Comparison of ENCODE assay signal across 11 mouse cellular contexts in genomic region chr12:4588603-4589002, GRCm38 (mm10). TPM values are rescaled to one million over a fixed set of nuclear protein-coding genes. Genes with fewer than 3 reads are reported as not detected.
A peak's percentile ranks its signal among the peaks of the same experiment; 100 is the strongest.
DNase-seq lines count a peak whose midpoint lies in the region; ATAC-seq lines count a peak whose summit lies in the region.
"Had no signal": no experiment of that assay in that cellular context is flagged by ENCODE, and none has a peak within 500 bp of the region (broad histone marks: within the 10 kb centered on the region; RNA-seq: fewer than 3 reads in every experiment).

No protein-coding gene starts in this region.

- no peak for DNase-seq in forebrain, embryonic 10.5 days (ENCODE audit: extremely low spot score, low spot score)
- peak; percentile 33 for DNase-seq in Muller cell, postnatal 12 days (ENCODE audit: inconsistent ontology term)
- DNase-seq in gastrocnemius, adult 8-10 months (ENCODE audit: low spot score in 2 of 2), result peak; percentile 38 to 65
- no peak for DNase-seq in c-Kit-positive CD71-positive TER-119-positive erythroid progenitor cells, embryonic 14.5 days (ENCODE audit: low spot score)
- DNase-seq in thymus, adult 18-20 months, result no peak

- H3K27ac ChIP-seq in forebrain, embryonic 15.5 days (replicated peaks), result no peak overlapping the region
- no peak overlapping the region for H3K27ac ChIP-seq in forebrain, embryonic 10.5 days
- H3K27ac ChIP-seq in lung, embryonic 16.5 days (ENCODE audit: low read length), result no peak overlapping the region
- no peak overlapping the region for H3K27ac ChIP-seq in hindbrain, embryonic 16.5 days (ENCODE audit: low read depth, low read length)
- H3K27ac ChIP-seq: limb, embryonic 12.5 days had no signal

- no peaks in the 10 kb centered on the region for H3K27me3 ChIP-seq in forebrain, embryonic 15.5 days
- peaks cover 20% of the 10 kb centered on the region for H3K27me3 ChIP-seq in forebrain, embryonic 10.5 days (ENCODE audit: poor library complexity, severe bottlenecking)
- H3K27me3 ChIP-seq in lung, embryonic 16.5 days (ENCODE audit: control insufficient read depth, insufficient read depth, low read depth, low read length), result no peaks in the 10 kb centered on the region
- no peaks in the 10 kb centered on the region for H3K27me3 ChIP-seq in hindbrain, embryonic 16.5 days (replicated peaks; ENCODE audit: control insufficient read depth, insufficient read depth, low read length)

- H3K9me3 ChIP-seq in forebrain, embryonic 15.5 days, result no peaks in the 10 kb centered on the region
- H3K9me3 ChIP-seq in forebrain, embryonic 10.5 days, result no peaks in the 10 kb centered on the region
- no peaks in the 10 kb centered on the region for H3K9me3 ChIP-seq in lung, embryonic 16.5 days (ENCODE audit: control insufficient read depth, low read length)
- no peaks in the 10 kb centered on the region for H3K9me3 ChIP-seq in hindbrain, embryonic 16.5 days (ENCODE audit: control insufficient read depth, low read length)
- H3K9me3 ChIP-seq: limb, embryonic 12.5 days had no signal

- H3K4me2 ChIP-seq in forebrain, embryonic 15.5 days (replicated peaks), result no peak overlapping the region
- H3K4me2 ChIP-seq in lung, embryonic 16.5 days (ENCODE audit: low read depth, low read length), result no peak overlapping the region
- no peak overlapping the region for H3K4me2 ChIP-seq in hindbrain, embryonic 16.5 days (ENCODE audit: low read length)
- H3K4me2 ChIP-seq: limb, embryonic 12.5 days had no signal

- H3K9ac ChIP-seq in forebrain, embryonic 15.5 days (replicated peaks), result no peak overlapping the region
- H3K9ac ChIP-seq in lung, embryonic 16.5 days (ENCODE audit: low read length), result no peak overlapping the region
- H3K9ac ChIP-seq in hindbrain, embryonic 16.5 days (ENCODE audit: low read depth, low read length), result no peak overlapping the region
- H3K9ac ChIP-seq: limb, embryonic 12.5 days had no signal

- WGBS in forebrain, embryonic 15.5 days, result 54% methylated on average over 3 of the region's 3 CpGs
- WGBS in forebrain, embryonic 10.5 days, result 86% methylated on average over 3 of the region's 3 CpGs
- WGBS in lung, embryonic 16.5 days, result 45% methylated on average over 3 of the region's 3 CpGs
- 43% methylated on average over 3 of the region's 3 CpGs for WGBS in hindbrain, embryonic 16.5 days

- peak; percentile 33; the same call in 1 of the 2 replicates for ATAC-seq in forebrain, embryonic 15.5 days (replicated peaks)
- ATAC-seq in lung, embryonic 16.5 days (ENCODE audit: low read depth), result peak; percentile 11; the same call in 1 of the 2 replicates
- ATAC-seq in hindbrain, embryonic 16.5 days, result no peak

- H3K4me3 ChIP-seq in forebrain, embryonic 15.5 days, result no peak overlapping the region
- H3K4me3 ChIP-seq in forebrain, embryonic 10.5 days, result no peak overlapping the region
- H3K4me3 ChIP-seq in lung, embryonic 16.5 days (ENCODE audit: low read length), result no peak overlapping the region
- no peak overlapping the region for H3K4me3 ChIP-seq in hindbrain, embryonic 16.5 days (ENCODE audit: low read length)
- H3K4me3 ChIP-seq: limb, embryonic 12.5 days had no signal

- H3K4me1 ChIP-seq in forebrain, embryonic 15.5 days, result peaks cover 11% of the 10 kb centered on the region
- peaks cover 9% of the 10 kb centered on the region for H3K4me1 ChIP-seq in forebrain, embryonic 10.5 days
- no peaks in the 10 kb centered on the region for H3K4me1 ChIP-seq in lung, embryonic 16.5 days (replicated peaks; ENCODE audit: control insufficient read depth, insufficient read depth, low read length)
- peaks cover under 1% of the 10 kb centered on the region; the same call in 1 of the 2 replicates for H3K4me1 ChIP-seq in hindbrain, embryonic 16.5 days (ENCODE audit: control insufficient read depth, insufficient read depth, low read depth, low read length)

- no peaks in the 10 kb centered on the region for H3K36me3 ChIP-seq in forebrain, embryonic 15.5 days
- no peaks in the 10 kb centered on the region for H3K36me3 ChIP-seq in forebrain, embryonic 10.5 days (replicated peaks)
- no peaks in the 10 kb centered on the region for H3K36me3 ChIP-seq in lung, embryonic 16.5 days (ENCODE audit: control insufficient read depth, insufficient read depth, low read length)
- H3K36me3 ChIP-seq in hindbrain, embryonic 16.5 days (ENCODE audit: control insufficient read depth, insufficient read depth, low read length), result no peaks in the 10 kb centered on the region
- H3K36me3 ChIP-seq: limb, embryonic 12.5 days had no signal

RNA-seq across cellular contexts. Expression of gene Itsn2, which starts 3.8 kb away (rescaled TPM):
- polyA plus RNA-seq in forebrain, embryonic 15.5 days (2015; fragmentation: Nextera tagmentation; extraction: Ambion mirVana), result 21.2 and 21.5 TPM in 2 replicates
- polyA plus RNA-seq in forebrain, embryonic 10.5 days (2016; fragmentation: Nextera tagmentation; extraction: Ambion mirVana), result 13.8 and 14.5 TPM in 2 replicates
- 10 to 100 TPM; 19.5 to 22.2 (median 21.1) TPM for total RNA-seq in gastrocnemius, adult 8-10 months (2022)
- polyA plus RNA-seq in lung, embryonic 16.5 days (2015; fragmentation: Nextera tagmentation; extraction: Ambion mirVana), result 37.6 and 39.7 TPM in 2 replicates
- 22.0 and 24.4 TPM in 2 replicates for polyA plus RNA-seq in hindbrain, embryonic 16.5 days (2015; fragmentation: Nextera tagmentation; extraction: Ambion mirVana)

RNA-seq across cellular contexts. Expression of gene Gm3625, which starts 4.1 kb away (rescaled TPM):
- polyA plus RNA-seq in forebrain, embryonic 15.5 days (2015; fragmentation: Nextera tagmentation; extraction: Ambion mirVana), result not detected in 2 replicates
- polyA plus RNA-seq in forebrain, embryonic 10.5 days (2016; fragmentation: Nextera tagmentation; extraction: Ambion mirVana), result not detected in 2 replicates
- not detected for total RNA-seq in gastrocnemius, adult 8-10 months (2022)
- not detected in 2 replicates for polyA plus RNA-seq in lung, embryonic 16.5 days (2015; fragmentation: Nextera tagmentation; extraction: Ambion mirVana)
- polyA plus RNA-seq in hindbrain, embryonic 16.5 days (2015; fragmentation: Nextera tagmentation; extraction: Ambion mirVana), result not detected in 2 replicates
- polyA plus RNA-seq: embryonic facial prominence, embryonic 11.5 days; limb, embryonic 12.5 days; small intestine, adult 2 months had no signal

Comparison
In these comparisons a context has a peak if more than half of its experiments do, and no peak if none do; other contexts are left out.
1. DNase-seq: peak in Muller cell, postnatal 12 days (single experiment) and gastrocnemius, adult 8-10 months (2 of 2); none in forebrain, embryonic 10.5 days (single experiment), c-Kit-positive CD71-positive TER-119-positive erythroid progenitor cells, embryonic 14.5 days (single experiment) and thymus, adult 18-20 months (0 of 2).